Mouse (Mus musculus) urinary bladder, postnatal 25 days (tissue): ENCODE results near the gene Ccr10.
"Not testable (repeated sequence)": the region's sequence is repeated elsewhere in the genome, so short reads cannot be mapped to it uniquely, and the experiment has no call there.

Experiments
- DNase-seq: peaks from one replicate; pipeline ENCODE4 v3.0.0; 2022; ENCODE audit warnings: low spot score

Gene Ccr10

DNA sequence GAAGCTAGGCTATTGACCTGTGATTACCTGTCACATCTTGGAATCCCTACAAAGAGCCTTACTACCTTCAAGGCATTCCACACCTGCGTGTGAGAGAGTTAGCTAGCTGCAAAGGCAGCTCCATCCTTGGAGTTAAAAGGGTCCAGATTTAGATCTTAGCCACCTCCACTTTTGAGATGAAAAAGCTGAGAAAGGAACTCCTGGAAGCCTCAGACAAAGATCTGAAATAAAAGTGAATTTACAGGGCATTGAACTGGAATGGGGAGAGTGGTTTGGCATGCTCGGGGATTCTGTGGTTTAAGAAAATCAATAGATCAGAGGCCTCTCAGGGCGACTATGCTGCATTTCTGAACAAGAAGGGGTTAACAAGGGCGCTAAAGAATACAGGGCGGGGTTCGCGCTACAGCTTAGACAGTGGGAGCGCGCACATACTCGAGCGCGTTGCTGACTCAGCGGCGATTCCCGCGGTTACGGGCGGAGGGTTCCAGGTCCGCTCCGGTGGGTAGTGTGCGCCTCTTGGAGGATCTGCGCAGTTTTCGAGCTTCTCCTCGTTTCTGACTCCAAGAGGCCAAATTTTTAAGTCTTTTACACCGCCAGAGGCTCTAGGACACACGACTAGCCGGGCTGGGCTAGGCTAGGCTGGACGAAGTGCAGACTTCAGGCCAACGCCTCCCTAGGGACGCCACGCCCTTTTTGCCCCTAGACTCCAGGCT lies 3.4 kb downstream of the Ccr10 start:
- peak; percentile 71 for DNase-seq

DNA sequence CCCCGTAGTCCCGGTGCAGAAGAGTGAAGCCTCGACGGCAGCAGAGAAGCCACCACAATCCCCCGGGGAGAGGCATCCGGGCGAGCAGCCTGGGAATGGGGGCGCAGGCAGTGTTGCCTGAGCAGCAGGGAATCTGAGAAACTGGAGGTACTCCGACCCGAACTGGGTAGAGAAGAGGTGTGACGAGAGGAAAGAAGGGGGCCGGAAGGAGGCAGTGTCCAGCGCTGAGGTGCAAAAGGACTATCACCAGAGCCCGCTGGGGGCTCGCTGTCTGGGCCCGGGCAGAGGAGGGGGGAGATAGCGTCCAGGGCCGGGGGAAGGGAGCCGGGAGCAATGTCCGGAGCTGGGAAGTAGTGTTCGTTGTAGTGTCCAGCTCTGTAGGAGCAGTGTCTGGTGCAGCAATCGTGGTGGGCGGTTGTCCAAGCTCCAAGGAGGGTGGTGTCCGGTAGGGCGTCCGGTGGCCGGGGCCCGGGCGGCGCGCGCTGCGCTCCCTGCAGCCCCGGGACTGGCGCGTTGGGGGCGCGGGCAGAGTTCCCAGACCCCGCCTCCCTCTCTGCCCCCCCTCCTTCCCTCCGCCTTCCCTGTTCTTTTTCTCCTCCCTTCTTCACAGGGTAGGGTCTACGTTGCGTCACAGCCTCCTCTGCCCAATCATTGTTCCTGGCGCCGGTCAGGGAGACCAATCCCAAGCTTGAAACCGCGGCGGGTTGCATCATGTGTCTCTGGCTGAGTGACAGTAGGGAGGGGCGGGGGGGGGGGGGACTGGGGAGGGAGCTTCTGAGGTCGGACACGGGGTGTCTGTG lies 4.2 kb downstream of the Ccr10 start, which contains the start of gene Plekhh3:
Plekhh3 (minus strand) TSS at position 541 of the 800 bp plus-strand sequence.
- peak; percentile 85 for DNase-seq

DNA sequence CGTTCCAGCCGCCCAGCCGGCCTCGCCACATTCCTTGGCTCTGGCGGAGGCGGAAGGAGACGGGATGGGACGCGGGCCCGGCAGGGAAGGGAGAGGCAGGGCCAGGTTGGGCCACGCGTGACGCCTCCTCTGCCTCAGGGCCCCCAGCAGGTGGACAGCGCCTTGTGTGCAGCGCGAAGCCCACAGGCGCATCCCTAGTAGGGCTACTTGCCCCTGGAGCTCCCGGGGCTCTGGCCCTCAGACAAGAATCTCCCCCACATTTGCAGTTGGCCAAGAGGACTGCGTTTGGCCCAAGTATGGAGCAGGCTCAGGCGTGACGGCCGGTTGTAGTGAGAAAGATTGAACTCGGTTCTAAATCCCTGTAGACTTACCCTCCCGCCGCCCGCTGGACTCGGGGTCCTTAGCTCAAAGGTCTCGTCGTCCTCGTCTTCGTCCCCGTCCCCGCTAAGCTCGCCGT lies 4.9 kb downstream of the Ccr10 start, which contains the start of gene Cntnap1:
Cntnap1 (plus strand) TSS at position 170 of the 457 bp plus-strand sequence.
- peak; percentile 71 for DNase-seq

DNA sequence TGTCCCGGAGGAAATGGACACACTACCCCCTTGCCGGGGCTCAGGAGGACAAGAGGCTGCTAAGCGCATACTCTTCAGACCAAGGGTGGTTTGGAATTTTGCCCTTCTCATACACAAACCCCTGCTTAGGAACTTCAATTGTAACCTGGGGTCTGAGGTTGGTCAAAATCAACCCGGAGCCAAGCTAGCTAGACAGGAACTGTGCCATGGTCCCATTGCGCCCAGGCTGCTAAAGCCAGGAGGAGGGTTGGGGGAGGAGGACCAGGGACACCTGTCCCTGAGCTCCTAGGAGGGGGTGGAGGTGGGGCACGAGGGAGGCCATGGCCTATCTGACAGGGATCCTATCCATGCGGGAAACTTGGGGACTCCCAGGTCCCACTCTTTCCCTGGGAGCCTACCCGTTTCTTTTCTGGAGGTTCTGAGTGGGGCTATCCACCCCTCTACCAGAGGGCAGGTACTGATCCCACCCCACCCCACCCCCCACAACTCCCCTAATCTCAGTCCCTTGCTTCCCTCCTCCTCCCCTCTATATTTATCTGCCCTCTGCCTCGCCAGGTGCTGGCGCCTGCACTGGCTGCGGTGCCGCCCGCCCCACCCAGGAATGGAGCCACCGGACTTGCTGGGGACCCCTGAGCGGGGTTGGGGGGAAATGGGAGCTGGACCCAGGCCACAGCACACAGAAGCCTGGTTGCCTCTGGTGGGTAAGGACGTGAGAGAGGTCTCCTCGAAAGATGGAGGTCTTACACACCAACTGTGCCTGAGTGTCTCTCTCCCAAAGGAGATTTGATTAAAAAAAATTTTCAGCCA lies 5.7 kb downstream of the Ccr10 start:
- DNase-seq = no peak

DNA sequence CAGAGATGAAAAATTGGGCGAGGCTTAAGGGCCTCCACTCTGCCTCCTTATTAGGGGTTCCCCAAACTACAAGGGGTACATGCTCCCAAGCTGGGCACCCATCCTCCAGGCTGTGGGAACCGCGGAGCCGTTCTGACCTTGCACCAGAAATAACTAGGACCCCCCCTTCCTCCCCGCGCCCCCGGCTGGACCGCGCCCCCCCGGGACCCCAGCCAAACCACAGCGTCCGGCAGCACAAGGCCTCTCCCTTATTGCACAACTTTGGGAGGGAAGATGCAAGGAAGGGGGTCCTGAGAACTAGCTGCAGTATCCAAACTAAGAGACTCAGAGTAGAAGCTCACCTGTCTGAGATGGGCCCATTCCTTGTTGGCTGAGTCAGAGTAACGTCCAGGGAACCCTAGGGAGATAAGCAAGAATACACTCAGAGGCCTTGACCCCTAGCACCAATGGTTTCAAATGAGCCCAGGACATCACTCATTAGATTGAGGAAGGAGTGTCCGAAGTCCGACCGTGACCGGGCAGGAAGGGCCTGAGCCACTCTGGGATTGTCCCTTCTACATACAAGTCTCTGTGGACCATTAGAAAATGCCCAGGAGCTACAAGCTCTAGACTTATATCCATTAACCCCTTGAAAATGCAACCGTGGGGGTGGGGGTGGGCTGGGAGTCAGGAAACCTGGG lies 6.8 kb downstream of the Ccr10 start:
- DNase-seq = no peak

DNA sequence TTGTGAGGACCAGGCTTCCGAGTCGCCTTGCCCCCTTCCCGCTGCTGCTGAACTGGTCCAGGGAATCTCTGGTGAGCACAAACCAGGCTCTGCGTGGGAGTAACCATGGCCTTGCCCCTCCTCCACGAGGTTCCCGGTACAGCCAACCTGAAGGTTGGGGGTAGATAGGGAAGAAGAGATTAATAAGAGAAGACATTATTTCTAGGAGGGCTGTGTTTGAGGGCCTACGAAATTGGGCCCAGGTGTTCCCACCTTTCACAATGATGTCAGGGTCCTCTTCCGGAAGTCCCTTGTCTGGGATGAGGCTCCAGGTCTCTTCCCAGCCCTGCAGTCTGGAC lies 7.3 kb downstream of the Ccr10 start:
- no peak for DNase-seq

DNA sequence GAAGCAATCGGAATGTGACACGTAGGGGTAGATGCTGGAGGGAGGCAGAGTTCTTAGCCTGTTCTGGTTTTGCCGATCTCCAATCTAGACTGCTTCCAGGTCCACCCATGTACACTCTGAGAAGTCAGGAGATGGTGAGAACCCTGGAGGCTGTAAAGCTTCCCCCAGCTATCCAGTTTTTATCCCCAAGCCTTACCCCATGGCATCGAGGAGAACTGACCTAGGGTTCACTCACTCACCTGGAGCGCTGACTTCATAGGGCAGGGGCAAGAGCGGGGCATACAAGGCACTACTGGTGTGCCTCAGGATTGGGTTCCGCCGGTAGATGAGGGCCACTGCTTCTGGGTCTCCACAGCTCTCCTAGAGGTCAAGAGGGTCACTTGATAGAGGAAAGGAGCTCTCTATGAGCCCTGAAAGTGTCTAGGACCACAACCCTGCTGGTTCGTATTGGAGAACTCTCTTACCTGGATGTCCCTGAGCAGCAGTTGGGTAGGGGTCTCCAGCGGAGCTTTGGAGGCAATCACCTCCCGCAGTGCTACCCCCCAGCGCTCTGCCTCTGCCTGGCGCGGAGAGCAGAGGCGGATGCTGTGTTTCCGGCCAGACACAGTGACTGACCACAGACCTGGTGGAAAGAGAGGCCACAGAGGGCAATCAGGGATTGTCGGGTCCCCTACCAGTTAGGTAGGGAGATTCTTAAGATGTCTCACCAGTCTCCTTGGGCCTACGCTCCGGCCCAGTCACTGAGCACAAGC lies 7.9 kb downstream of the Ccr10 start:
- DNase-seq = no peak

DNA sequence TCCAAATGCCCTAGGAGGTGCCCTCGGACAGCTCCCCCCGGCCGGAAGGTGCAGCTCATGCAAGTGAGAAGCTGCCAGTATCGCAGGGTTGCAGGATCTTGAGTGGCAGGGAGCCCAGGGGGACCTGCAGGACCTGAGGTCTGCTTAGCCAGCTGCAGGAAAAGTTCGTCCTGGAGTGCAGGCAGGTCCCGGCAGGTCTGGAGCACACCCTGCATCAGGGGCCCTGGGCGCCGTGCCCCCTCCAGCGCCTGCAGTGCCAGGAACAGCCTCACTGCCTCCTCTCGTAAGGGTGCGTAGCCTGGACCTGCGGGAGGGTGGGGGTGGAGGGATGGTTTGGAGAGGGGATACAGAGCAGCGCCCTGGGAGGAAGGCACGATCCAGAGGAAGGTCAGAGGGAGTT lies 8.9 kb downstream of the Ccr10 start:
- DNase-seq = no peak

DNA sequence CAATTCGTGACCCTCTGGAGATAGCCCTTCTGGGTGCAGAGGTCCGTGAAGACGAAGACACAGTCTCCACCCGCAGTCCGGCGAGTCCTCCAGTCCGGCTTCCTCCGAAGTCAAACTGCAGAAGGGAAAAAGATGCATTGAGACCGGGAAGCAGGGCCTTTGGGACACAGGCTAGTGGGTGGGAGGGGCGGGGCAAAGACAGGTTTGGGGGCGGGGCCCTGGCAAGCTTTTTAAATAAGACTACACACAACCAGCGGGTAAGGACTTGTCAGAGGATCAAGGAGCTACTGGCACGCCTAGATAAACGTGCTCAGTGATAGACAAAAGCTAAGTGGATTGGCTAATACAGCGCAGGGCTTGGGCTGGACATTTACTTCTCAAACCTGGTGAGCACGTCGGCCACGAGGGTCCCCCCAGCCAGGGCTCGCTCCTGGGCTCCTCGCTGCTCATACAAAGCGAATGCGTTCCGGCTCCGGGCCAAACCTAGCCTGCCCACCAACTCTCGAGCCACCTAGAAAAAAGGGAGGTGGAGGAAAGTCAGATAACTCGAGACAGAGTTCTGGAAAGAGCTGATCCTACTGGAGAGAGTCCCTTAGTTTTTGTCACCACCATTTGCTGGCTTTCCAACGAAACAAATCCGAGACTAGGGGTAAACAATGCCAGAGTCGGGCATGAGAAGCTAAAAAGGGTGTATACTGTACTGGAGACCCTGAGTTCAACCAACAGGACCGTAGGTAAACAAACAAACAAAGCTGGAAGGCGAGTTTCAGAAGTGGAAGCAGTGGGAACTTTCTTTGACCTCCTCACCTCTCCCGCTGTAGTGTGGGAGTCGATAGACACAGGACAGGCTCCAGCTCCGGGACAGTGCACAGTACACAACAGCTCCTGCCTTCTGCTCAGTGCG lies 10.3 kb downstream of the Ccr10 start:
- no peak for DNase-seq

DNA sequence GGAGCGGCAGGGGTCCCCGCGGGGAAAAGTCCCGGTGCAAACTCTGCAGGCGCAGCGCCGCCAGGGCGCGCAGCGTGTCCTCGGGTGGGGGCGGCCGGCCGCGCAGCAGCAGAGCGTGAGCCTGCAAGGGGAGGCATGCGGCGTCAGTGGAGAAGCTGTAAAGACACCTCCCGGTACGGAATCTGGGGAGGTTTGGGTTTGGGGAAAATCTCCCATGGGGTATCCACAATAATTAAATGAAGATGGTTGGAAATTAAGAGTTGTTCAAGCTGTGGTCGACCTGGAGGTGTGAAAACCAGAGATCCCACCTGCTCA lies 10.9 kb downstream of the Ccr10 start:
- no peak for DNase-seq

DNA sequence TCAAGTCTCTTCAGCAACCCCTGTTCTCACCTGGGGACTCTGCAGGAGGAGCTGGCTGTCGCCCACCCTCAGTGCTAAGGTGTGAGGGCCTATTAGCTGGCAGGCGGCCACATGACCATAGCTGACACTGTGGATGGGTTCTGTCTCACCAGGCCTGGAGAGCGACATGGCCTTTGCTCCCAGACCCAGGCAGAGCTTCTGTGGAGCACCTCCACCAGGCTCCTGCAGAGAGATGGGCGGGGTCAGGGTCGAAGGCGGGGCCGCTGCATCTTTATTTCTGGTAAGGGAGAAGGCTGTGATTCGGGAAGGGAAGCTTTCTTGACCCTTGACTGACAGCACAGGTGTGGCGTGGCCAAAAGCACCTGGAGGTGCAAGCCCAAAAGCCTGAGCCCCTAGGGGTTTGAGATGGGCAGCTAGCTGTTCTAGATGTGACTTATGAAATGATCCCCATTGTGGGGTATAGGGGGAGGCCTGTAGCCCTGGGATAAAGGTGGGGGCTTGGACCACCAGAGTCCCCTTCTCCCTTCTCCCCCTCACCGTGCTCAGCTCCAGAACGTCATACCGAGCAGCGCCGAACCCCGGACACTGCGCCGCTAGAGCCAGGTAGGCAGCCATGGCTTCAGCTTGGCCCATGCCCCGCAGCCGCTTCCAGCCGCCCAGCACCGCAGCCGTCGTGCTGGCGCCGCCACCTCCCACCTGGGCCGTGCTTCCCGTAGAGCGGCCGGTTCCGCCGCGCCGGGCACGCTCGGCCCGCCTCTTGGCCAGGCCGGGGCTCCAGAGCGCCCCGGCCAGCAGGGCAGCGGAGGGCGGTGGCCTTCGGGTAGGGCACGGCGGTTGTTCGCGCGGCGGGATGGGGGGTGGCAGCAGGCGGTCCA lies 11.5 kb downstream of the Ccr10 start:
- DNase-seq = no peak

DNA sequence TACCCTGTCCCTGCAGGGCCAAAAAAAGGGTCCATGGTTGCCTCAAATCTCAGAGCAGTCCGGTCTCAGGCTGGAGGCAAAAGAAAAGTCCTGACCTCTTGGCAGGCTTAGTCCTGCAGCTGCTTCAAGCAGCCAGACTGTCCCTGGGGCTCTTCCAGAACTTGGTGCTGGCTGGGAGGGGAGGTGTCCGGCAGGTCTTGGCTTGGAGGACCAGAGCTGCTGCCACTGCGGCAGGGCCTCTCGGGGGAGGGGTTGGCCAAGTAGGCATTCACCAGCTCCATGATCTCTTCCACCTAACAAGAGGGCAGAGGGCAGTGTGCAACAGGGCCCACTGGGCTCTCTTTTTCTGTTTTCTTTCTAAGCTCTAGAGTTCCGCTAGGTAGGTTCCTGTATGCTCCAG lies 12.5 kb downstream of the Ccr10 start:
- DNase-seq = no peak

DNA sequence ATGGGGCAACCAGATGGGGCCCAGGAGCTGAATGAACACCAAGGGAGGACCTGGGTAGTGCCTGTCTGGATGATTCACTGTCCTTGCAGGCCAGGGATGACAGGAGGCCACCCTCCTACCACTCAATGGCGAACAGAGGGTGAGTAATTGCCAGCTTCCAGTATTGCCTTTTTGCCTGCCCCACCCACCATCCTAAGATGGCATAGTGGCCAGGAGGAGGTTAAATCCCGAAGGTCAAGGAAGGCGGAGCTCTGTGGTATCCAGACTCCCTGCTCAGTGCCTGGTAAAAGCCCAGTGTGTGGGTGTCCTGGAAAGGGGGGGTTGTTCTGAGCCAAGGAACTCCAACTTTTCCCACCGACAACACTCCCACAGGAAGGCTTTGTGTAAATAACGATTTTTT lies 12.9 kb downstream of the Ccr10 start:
- no peak for DNase-seq

DNA sequence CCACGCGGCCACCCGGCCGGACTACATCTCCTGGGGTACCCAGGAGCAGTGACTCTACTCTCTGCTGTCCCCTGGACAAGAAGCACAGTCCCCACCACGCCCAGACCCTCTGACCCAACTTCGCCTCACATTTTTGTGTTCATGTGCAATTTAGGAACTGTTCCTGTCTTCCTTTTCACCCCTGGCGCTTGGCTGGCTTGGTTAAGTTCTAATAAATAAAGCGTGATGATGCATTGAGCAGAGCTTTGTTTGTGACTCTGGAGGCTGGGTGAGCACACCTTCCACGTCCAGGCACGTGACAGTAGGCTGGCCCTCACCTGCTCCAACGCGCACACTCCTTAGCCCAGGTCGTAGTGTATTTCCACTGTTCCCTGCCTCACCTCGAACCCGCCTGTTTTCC lies 13.7 kb downstream of the Ccr10 start:
- no peak for DNase-seq

DNA sequence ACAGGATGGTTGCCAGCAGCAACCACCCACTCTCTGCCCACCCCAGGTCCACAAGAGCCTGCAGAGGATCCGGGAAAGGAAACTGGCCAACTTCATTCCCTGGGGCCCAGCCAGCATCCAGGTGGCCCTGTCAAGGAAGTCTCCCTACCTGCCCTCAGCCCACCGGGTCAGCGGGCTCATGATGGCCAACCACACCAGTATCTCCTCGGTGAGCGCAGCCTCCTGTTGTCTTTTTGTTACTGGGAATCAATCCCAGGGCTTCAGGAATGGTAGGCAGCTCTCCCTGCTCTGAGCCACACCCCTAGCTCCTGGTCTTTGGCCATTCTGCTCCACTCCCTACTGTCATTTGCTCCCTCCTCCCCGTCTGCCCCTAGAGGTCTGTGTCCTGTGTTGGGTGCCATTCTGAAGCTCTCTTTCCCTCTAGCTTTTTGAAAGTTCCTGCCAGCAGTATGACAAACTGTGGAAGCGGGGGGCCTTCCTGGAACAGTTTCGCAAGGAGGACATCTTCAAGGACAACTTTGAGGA lies 14.2 kb downstream of the Ccr10 start:
- not testable (repeated sequence) for DNase-seq

DNA sequence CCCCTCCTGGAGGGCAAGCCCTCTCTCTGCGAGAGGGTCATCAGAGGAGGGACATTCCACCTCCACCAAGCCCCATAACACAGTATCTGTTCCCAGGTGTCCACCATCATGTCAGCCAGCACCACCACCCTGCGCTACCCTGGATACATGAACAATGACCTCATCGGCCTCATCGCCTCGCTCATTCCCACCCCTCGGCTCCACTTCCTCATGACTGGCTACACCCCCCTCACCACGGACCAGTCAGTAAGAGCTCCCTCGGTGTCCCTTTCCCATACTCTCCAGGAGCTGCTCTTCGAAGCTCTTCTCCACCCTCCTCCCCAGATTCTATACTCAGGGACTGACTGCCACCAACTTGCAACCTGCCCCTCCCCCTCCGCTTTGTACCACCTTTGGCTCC lies 15.1 kb downstream of the Ccr10 start:
- not testable (repeated sequence) for DNase-seq

DNA sequence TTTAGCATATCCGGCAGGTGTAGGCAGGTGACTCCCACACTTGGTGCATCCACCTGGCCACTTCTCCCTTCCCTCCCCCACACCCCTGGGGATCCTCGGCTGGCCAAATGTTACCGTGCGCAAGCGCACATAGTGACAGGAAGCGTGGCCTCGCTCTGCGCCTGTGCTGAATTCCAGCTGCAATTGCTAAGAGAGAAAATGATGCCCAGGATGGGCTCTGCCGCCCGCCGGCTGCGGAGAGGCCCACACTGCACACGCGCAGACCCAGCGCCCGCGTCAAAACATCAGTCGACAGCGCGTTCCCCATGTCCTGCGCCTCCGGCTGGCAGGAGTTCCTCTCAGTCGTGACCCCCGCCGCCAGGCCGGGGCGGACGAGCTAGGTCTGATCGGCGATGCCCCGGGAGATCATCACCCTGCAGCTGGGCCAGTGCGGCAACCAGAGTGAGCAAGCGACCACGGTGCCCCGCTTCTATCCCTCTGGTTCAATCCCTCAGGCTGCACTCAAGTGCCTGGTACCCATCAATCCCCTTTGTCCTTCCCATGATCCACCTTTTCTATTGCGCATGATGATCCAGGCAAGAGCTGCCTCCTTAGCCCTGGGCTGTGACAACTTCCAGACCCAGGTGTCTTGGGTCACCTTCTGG lies 19.4 kb downstream of the Ccr10 start, which contains the start of gene Tubg2:
Tubg2 (plus strand) TSS at position 180 of the 644 bp plus-strand sequence.
- DNase-seq = no peak

DNA sequence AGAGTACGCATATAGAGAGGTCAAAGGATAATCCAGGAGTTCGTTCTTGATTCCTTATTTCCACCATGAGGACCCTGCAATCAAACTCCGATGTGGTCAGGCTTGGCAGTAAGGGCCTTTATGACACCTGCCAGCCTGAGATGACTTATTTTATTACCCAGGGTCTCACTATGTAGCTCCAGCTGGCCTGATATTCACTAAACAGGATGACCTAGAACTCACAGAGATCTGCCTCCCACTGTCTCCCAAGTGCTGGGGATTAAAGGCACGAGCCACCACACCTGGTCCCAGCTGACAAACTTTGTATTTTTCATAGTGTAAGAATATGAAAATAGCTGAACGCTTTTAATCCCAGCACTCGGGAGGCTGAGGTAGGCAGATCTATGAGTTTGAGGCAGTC lies 20.1 kb downstream of the Ccr10 start:
- no peak for DNase-seq

DNA sequence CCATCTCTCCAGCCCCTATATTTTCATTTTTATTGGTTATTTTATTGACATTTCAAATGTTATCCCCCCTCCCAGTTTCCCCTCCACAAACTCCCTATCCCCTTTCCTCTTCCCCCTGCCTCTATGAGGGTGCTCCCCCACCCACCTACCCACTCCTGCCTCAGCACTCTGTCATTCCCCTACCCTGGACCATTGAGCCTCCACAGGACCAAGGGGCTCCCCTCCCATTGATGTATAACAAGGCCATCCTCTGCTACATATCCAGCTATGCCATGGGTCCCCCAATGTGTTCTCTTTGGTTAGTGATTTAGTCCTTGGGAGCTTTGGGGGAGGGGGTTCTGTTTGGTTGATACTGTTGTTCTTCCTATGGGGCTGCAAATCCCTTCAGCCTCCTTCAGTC lies 20.6 kb downstream of the Ccr10 start:
- DNase-seq = no peak
